Mouse (Mus musculus) liver, adult 2 months (tissue): ENCODE results near the gene Galnt2.

Experiments used
- CTCF ChIP-seq: fragments of 200-500 bp; IDR thresholded peaks from 2 replicates; pipeline ENCODE4 v1.5.1; 2011; ENCODE audit warnings: low read depth, low read length, control low read depth
- POLR2A ChIP-seq: fragments of 200-500 bp; IDR thresholded peaks from 2 replicates; pipeline ENCODE4 v1.6.1; 2011; ENCODE audit warnings: low read length, control low read depth; ENCODE audit not compliant: insufficient read depth; ENCODE audit errors: extremely low read depth

- TF ChIP-seq CTCF (no peak), POLR2A (no peak)
Measured at GRCm38 (mm10) chr8:124281700-124282541, 50.7 kb downstream of the Galnt2 start.
